Mouse (Mus musculus): ENCODE measurements around the gene Zkscan1. TPM values are rescaled to one million over a fixed set of nuclear protein-coding genes. Genes with fewer than 3 reads are reported as not detected.
A peak's percentile ranks its signal among the peaks of the same experiment; 100 is the strongest.

The Zkscan1 gene
- total RNA-seq, 2 experiments from 2014 or later = 39.7 to 42.3 TPM

DNA sequence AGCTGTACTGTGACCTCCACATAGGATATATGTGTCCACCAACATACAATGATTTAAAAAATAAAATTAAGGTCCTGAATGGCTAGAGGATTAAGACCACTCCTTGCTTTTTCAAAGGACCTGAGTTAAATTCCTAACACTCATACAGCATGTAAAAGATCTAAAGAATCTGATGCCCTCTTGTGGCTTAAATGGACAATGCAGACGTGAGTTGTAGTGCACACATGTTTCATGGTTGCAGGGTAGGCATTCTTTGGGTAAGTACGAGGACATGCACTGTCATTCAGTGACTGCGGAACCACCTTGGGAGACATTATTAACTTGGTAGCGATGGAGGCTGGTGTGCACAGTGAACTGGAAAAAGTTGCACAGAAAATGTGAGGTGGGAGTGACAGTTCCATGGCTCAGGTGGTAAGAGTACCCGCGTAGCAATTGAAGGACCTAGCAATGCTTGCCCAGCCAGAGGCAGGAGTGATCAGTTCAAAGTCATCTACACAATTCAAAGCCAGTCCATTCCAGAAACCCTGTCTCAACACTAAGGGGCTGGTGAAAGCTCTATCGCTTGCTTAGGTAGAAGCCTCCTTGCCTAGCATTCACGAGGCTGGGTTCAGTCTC lies 53.2 kb downstream of the Zkscan1 start:
- H3K4me3 ChIP-seq = no peak overlapping the region
- peak; percentile 80 for TF ChIP-seq CTCF (conservative IDR thresholded peaks at IDR 0.05)
- no peak for DNase-seq (ENCODE audit: low spot score in 2 of 2)
- H3K27ac ChIP-seq = no peak overlapping the region

DNA sequence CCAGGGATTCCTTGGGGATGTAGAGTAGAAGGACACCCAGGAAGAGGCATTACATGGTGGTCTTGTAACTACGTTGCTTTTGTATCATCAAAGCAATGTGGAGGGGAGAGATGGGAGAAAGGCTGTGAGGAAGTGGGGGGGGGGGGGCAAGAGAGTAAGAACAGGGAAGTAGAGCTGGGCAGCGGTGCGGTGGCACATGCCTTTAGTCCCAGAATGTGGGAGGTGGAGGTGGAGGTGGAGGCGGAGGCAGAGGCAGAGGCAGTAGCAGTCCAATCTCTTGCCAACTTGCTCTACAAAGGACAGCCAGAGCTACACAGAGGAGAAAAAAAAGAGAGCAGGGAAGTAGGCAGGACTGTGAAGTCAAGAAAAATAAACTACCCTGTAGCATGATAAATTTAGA lies 53.7 kb downstream of the Zkscan1 start:
- TF ChIP-seq CTCF (conservative IDR thresholded peaks at IDR 0.05) = no peak
- no peak for DNase-seq (ENCODE audit: low spot score in 2 of 2)
- H3K27ac ChIP-seq = no peak overlapping the region

DNA sequence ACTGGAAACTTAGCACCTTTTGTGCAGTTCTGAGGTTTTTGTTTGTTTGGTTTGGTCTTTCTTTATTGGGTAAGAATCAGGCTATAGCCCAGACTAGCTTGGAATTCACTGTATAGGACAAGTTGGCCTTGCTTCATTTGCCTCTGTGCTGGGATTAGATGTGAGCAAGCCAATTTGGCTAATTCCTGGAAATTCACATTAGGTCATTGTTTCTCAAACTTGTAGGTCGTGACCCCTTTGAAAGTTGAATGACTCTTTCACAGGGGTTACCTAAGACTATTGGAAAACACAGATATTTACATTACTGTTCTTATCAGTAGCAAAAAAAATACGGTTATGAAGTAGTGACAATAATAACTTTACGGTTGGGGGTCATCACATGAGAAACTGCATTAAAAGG lies 69.5 kb downstream of the Zkscan1 start:
- no peak for TF ChIP-seq CTCF (conservative IDR thresholded peaks at IDR 0.05)
- no peak for DNase-seq (ENCODE audit: low spot score in 2 of 2)
- Histone ChIP-seq H3K4me3 (peak overlapping the region; percentile 74), H3K27ac (no peak overlapping the region; the same call in 1 of the 2 replicates)

More for the DNA sequence above, 53.7 kb downstream of the Zkscan1 start:
- H3K4me3 ChIP-seq = no peak overlapping the region

DNA sequence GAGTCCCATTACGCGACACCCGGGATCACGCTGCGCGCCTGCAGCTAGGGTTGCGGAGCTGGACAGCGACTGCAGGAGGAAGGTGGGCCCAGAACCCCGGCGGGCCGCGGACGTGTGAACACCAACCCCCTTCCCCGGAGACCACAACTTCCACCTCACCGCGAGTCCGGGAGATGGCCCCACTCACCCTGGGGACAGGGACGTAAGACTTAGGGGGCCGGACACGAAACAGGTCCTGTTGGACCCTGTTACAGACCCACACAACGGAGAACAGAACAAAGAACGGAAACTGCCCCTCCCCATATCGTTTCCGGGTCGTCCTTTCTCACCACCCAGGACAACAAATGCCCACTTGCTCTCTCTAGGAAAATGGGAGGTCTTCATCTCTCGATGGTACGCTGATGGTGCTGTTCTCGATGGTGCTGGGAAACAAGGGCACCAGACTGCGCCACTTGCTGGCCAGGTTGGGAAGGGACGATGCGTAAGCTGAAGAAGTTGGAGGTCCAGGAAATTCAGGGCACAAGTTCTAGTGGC lies 70.6 kb downstream of the Zkscan1 start, which contains the start of gene Zfp113:
TSS of gene Zfp113 (minus strand) at position 302 of the 534 bp plus-strand sequence.
- TF ChIP-seq CTCF (conservative IDR thresholded peaks at IDR 0.05) = peak; percentile 87
- peak; percentile 90 to 96 for DNase-seq (ENCODE audit: low spot score in 2 of 2)
- peak within 1 kb of the TSS; percentile 74 for H3K4me3 ChIP-seq
- H3K27ac ChIP-seq = peak within 1 kb of the TSS; percentile 93

Other genes starting within 250 kb of the Zkscan1 start
- gene Pilra, start 248.8 kb upstream of the Zkscan1 start, total RNA-seq (2021) = 1 to 10 TPM in 1 of 2 experiments, under 1 TPM in 1; 0.54 to 1.1 TPM
- gene Pilrb1, start 227.0 kb upstream of the Zkscan1 start, total RNA-seq (2021) = not detected
- not detected for gene Pilrb2, start 213.3 kb upstream of the Zkscan1 start, total RNA-seq (2021)
- under 1 TPM; 0.22 to 0.23 TPM for gene Cyp3a13, start 163.5 kb upstream of the Zkscan1 start, total RNA-seq (2021)
- gene Gjc3, start 122.0 kb upstream of the Zkscan1 start, total RNA-seq (2021) = 10 to 100 TPM; 23.1 to 24.3 TPM
- not detected for gene Azgp1, start 103.6 kb upstream of the Zkscan1 start, total RNA-seq (2021)
- not detected for gene Smok3a, start 63.8 kb upstream of the Zkscan1 start, total RNA-seq (2021)
- not detected for gene Smok3b, start 63.7 kb upstream of the Zkscan1 start, total RNA-seq (2021)
- gene Smok3c, start 31.9 kb upstream of the Zkscan1 start, total RNA-seq (2021) = not detected
- 10 to 100 TPM; 13.7 to 16.2 TPM for gene Zscan21, start 31.8 kb downstream of the Zkscan1 start, total RNA-seq (2021)
- gene Zfp113, start 70.7 kb downstream of the Zkscan1 start, total RNA-seq (2021) = 10 to 100 TPM; 13.4 to 14.6 TPM
- gene Cops6, start 76.0 kb downstream of the Zkscan1 start, total RNA-seq (2021) = 100 to 1,000 TPM; 141 to 145 TPM
- gene Ap4m1, start 86.9 kb downstream of the Zkscan1 start, total RNA-seq (2021) = 10 to 100 TPM; 25.6 to 26.2 TPM
- gene Mcm7, start 87.3 kb downstream of the Zkscan1 start, total RNA-seq (2021) = 10 to 100 TPM; 18.6 to 18.8 TPM
- 10 to 100 TPM; 42.0 to 42.2 TPM for gene Taf6, start 102.4 kb downstream of the Zkscan1 start, total RNA-seq (2021)
- 10 to 100 TPM; 13.4 to 16.5 TPM for gene Cnpy4, start 102.4 kb downstream of the Zkscan1 start, total RNA-seq (2021)
- gene Mblac1, start 109.2 kb downstream of the Zkscan1 start, total RNA-seq (2021) = 1 to 10 TPM; 8.2 to 8.4 TPM
- gene Nxpe5, start 140.8 kb downstream of the Zkscan1 start, total RNA-seq (2021) = not detected
- gene Lamtor4, start 170.4 kb downstream of the Zkscan1 start, total RNA-seq (2021) = 10 to 100 TPM; 60.0 to 60.9 TPM
- gene BC037034, start 178.9 kb downstream of the Zkscan1 start, total RNA-seq (2021) = 10 to 100 TPM; 68.1 to 77.0 TPM
- 1 to 10 TPM; 3.2 to 3.7 TPM for gene Gal3st4, start 187.8 kb downstream of the Zkscan1 start, total RNA-seq (2021)
- gene Gm43720, start 194.9 kb downstream of the Zkscan1 start, total RNA-seq (2021) = under 1 TPM in 1 of 2 experiments, not detected in 1; 0.12 TPM
- gene Gpc2, start 194.9 kb downstream of the Zkscan1 start, total RNA-seq (2021) = 1 to 10 TPM; 2.4 to 2.5 TPM
- gene Stag3, start 195.2 kb downstream of the Zkscan1 start, total RNA-seq (2021) = under 1 TPM; 0.44 to 0.79 TPM